Mouse (Mus musculus): Measurements from ENCODE around the gene Fut4. TPM values are rescaled to one million over a fixed set of nuclear protein-coding genes. Genes with fewer than 3 reads are reported as not detected.

The Fut4 gene
- total RNA-seq (2021), result under 1 TPM; 0.36 to 0.55 TPM
- long read RNA-seq, experiment 1, result 0 reads
- long read RNA-seq, experiment 2, result 0 reads

GRCm38 (mm10) chr9:14752001-14752522 is at the start of gene Fut4:
Gene Fut4 (minus strand): TSS chr9:14752393.
- intact Hi-C loops (cut with DNase I), result no loop called here
- DNase-seq (ENCODE audit: low spot score in 2 of 2), result no peak

GRCm38 (mm10) chr9:14787356-14787755 is 35.2 kb upstream of the Fut4 start:
- DNase-seq (ENCODE audit: low spot score in 2 of 2), result no peak
- intact Hi-C loops (cut with DNase I), result no loop called here

DNA sequence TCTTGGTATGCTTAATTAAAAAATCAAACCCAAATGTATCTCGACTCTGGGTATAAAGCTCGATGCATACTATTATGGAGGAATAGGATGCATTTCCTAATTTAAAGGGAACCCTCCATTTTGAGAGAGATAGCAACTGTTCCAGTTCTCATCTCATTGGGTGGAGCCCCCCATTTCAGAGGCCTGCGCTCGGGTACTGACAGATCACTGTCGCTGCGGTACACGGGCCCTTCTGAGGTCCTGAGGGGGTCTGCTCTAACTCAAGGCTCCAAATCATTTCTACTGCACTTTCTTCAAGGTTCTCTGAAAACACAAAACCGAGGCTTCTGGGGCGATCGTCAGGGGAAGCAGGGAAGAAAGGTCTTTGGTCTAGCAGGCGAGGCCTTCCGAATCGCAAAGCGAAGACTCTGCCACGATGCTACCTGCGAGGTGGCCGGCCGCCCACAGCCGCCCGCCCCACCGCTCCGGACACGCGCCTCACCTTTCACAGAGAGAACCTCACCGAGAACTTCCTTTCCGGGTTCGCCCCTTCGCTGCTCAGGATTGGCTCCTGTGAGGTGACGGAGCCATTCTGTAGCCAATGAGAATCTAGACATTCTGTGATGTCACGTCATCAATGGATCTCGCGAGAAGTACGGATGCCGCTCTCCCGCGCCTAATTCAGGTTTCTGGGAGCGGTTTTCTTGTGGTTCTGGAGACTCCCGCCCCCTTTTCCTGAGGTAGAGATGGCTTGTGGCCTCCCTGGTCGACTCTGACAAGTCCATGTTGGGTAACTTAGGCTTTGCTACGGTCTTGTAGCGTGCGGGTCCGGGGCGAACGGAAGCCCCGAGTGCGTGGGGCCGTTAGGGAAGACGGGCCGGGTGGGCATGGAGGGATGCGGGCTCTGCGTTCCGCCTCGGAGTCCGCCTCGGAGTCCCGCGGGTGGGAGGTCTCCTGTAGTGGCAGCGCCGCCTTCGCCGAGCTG is 32.1 kb upstream of the Fut4 start, which contains the start of the genes Mre11a and Ankrd49:
Gene Mre11a, plus strand, starts transcription at position 616 of the 964 bp plus-strand sequence.
Gene Ankrd49, minus strand, starts transcription at position 818 of the 964 bp plus-strand sequence.
- intact Hi-C loops (cut with DNase I), result no loop called here

GRCm38 (mm10) chr9:14778341-14778740 is 26.1 kb upstream of the Fut4 start:
- no peak for DNase-seq (ENCODE audit: low spot score in 2 of 2)
- intact Hi-C loops (cut with DNase I), result no loop called here

More for the DNA sequence above, 32.1 kb upstream of the Fut4 start, which contains the start of the genes Mre11a and Ankrd49:
- DNase-seq (ENCODE audit: low spot score in 2 of 2), result peak; percentile 92 to 96

DNA sequence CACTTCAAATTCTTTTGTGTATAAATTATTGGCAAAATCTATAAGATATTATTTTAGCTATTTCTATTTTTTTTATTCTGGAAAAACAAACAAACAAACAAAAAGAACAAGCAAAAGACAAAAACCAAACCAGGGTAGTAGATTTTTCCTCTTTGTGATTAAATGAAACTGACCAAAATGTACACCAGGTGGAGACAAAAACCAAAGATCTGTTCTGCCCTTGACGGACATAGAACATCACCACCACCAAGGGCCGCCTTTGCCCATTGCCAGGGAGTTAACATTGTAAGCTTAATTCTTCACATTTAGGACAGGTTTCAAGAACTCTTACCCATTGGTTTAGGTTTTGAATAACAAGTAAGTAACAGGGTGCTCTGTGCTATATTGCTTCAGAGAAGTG is 21.6 kb upstream of the Fut4 start:
- peak in 1 of 2 experiments; percentile 5 for DNase-seq (ENCODE audit: low spot score in 2 of 2)
- intact Hi-C loops (cut with DNase I), result loop anchor here (2.0 to 5.0 kb wide), 2 partner anchors 241 to 438 kb away; no protein-coding TSS in a partner anchor

DNA sequence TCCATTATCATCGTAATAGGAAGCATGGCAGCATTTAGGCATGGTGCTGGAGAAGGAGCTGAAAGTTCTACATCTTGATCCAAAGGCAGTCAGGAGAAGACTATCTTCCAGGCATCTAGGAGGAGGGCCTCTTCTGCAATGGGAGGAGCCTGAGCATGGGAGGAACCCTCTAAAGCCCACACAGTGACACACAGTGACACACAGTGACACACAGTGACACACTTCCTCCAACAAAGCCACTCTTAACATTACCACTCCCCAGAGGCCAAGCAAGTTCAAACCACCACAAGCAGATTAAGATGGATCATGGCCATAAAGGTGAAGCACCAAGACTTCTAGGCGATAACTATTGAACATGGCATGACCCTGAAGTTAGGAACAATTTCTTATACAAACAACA is 19.9 kb upstream of the Fut4 start:
- no peak for DNase-seq (ENCODE audit: low spot score in 2 of 2)
- intact Hi-C loops (cut with DNase I), result loop anchor here (5.0 kb wide), 1 partner anchor 440 kb away; no protein-coding TSS in a partner anchor

- DNase-seq (ENCODE audit: low spot score in 2 of 2), result no peak
- intact Hi-C loops (cut with DNase I), result loop anchor here (5.0 kb wide), 1 partner anchor 441 kb away; no protein-coding TSS in a partner anchor
Measured at GRCm38 (mm10) chr9:14770803-14771471, 18.7 kb upstream of the Fut4 start, which contains the start of gene 1700012B09Rik. Gene 1700012B09Rik (minus strand): TSS chr9:14771030.

DNA sequence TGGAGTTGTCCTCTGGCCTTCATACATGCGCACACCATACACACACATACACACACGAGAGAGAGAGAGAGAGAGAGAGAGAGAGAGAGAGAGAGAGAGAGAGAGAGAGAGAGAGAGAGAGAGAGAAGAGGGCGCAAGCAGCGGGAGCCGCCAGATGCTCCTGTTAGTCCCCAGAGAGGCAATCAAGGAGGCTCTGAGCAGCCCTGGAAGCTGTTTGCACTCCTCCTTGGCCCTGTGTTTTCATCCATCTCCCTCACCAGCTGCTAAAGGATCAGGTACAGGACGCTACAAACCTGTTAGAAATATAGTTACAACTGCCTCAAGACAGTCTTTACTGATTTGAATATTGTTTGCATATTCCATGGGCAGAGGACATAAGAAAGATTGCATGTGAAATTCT is 17.6 kb upstream of the Fut4 start:
- DNase-seq (ENCODE audit: low spot score in 2 of 2), result no peak
- intact Hi-C loops (cut with DNase I), result loop anchor here (5.0 kb wide), 1 partner anchor 442 kb away; no protein-coding TSS in a partner anchor

- DNase-seq (ENCODE audit: low spot score in 2 of 2), result peak in 1 of 2 experiments; percentile 72
- intact Hi-C loops (cut with DNase I), result loop anchor here (5.0 kb wide), 1 partner anchor 242 kb away; no protein-coding TSS in a partner anchor
Measured at GRCm38 (mm10) chr9:14764765-14765164, 12.6 kb upstream of the Fut4 start.

GRCm38 (mm10) chr9:14759261-14759660 is 7.1 kb upstream of the Fut4 start:
- intact Hi-C loops (cut with DNase I), result no loop called here
- no peak for DNase-seq (ENCODE audit: low spot score in 2 of 2)

- no peak for DNase-seq (ENCODE audit: low spot score in 2 of 2)
- intact Hi-C loops (cut with DNase I), result no loop called here
Measured at GRCm38 (mm10) chr9:14758590-14758989, 6.4 kb upstream of the Fut4 start.

DNA sequence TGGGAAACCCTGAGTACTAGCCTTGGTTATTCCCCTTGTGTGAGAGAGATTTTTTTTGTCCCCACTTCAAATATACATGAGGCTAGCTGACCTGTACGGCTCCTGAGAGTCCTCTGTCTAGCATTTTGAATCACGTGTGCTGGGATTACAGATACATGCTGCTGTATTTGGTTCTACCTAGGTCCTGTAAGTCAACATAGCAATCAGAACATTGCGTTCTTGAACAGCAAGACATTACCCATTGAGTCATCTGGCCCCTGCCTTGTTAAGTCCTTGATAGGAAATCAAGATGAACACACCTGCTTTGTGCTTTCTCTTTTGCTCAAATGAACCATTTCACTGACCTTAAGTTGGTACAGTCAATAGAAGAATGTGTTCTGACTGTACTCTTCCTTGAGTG is 2.3 kb upstream of the Fut4 start:
- no peak for DNase-seq (ENCODE audit: low spot score in 2 of 2)
- intact Hi-C loops (cut with DNase I), result no loop called here

- intact Hi-C loops (cut with DNase I), result no loop called here
- DNase-seq (ENCODE audit: low spot score in 2 of 2), result no peak
Measured at GRCm38 (mm10) chr9:14753947-14754346, 1.8 kb upstream of the Fut4 start.

GRCm38 (mm10) chr9:14751503-14752000 is 641 bp downstream of the Fut4 start:
- no peak for DNase-seq (ENCODE audit: low spot score in 2 of 2)
- intact Hi-C loops (cut with DNase I), result no loop called here

DNA sequence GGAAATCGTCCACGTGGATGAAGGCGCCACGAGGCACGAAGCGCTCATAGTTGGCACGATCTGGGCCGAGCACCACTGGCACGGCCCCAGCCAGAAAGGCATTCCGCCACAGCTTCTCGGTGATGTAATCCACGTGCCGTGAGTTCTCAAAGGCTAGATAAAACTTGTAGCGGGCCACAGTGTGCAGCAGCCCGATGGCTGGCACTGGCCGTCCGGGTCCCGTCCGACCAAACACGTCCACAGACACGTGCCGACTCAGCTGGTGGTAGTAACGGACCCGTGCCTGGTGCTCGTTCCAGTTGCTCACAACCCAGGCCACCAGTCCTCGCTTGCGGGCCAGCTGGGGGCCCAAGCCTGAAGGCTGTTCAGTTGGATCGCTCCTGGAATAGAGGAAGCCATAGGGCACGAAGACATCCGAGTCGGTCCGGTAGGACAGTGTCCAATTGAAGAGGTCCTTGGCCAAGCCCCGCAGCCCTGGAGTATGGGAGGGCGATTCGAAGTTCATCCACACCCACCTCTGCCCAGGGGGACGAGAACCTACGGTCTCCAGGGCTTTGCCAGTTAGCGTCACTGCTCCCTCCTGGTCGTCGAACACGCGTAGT is 1.2 kb downstream of the Fut4 start:
- no peak for DNase-seq (ENCODE audit: low spot score in 2 of 2)
- intact Hi-C loops (cut with DNase I), result no loop called here

DNA sequence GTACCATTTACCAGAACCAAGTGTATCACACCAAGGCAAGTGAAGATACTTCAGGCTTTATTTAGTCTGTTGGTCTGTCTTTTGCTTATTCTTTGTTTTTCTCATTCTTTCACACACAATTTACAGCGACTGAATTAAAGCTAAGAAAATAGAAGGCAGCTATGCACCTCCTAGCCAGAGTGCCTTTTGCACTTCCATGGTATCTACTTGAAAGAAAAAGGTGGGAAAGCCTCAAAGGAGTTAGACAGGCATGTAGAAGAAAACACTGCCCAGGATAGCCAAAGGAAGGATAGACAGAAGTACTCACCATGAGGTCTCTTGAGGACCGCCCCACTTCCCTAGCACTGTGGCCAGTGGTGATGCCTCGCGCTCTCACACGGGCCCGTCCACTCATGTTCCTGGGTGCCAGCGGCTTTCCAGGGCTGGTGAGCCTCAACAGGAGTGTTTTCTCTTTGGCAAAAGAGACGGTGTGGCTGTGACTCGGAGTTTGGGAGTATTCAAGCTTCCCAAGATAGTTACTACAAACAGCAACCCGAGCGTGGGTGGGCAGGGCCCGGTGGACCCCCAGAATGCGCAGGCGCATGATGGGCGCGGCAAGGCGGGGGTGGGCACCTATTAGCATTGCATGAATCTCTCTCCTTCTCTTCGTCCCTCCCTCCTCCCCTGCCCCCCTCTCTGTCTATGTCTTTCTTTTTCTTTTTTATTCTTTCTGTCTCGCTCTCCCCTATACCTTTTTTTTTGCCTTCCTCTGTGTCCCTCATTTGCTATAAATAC is 11.9 kb downstream of the Fut4 start, which contains the start of gene Piwil4:
Gene Piwil4, minus strand, starts transcription at position 583 of the 774 bp plus-strand sequence.
- intact Hi-C loops (cut with DNase I), result no loop called here
- DNase-seq (ENCODE audit: low spot score in 2 of 2), result no peak

DNA sequence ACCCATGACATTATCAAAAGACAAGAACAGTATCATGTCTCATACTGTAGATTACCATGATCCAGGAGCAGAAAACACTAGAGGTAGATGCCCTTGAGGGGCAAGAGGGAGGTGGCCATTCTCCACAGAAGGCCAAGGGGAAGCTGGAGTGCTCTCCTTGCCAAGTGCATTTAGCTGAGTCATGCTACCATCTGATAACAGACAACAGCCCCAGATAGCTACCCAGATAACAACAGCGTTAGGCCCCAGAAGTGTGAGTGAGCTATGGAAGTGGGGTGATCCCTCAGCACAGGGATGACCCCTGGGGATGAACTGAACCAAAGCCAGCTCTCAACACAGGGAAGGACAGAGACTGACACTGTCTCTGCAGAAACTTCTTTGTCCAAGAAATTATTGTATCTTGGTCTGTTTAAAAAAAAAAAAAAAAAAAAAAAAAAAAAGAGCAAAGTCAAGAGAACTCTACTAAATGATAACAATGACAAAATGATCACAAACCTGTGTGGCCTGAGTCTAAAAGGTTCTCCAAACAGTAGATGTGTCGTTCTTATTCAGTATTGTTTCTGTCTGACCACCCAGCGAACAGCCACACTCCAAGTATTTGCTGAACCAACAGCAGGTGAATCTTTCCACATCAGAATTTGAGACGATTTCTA is 12.6 kb downstream of the Fut4 start:
- no peak for DNase-seq (ENCODE audit: low spot score in 2 of 2)
- intact Hi-C loops (cut with DNase I), result no loop called here
